Mouse (Mus musculus): ENCODE data around the gene St8sia6. TPM values are rescaled to one million over a fixed set of nuclear protein-coding genes. Genes with fewer than 3 reads are reported as not detected.

The St8sia6 gene
- polyA plus RNA-seq, 1 experiment from 2014 or later, result 0.65 TPM

- H3K36me3 ChIP-seq (ENCODE audit: control insufficient read depth, insufficient read depth), result no peaks in the 10 kb centered on the region
- WGBS, result 76% methylated on average over 2 of the region's 2 CpGs
- H3K9me3 ChIP-seq (ENCODE audit: control insufficient read depth), result no peaks in the 10 kb centered on the region
- ATAC-seq, result no peak
- H3K27me3 ChIP-seq (replicated peaks; ENCODE audit: control insufficient read depth, insufficient read depth, low read length), result no peaks in the 10 kb centered on the region
- H3K9ac ChIP-seq (ENCODE audit: low read depth, low read length), result no peak overlapping the region
- TF ChIP-seq CTCF (IDR thresholded peaks at IDR 0.05; ENCODE audit: low read depth), result no peak
- H3K4me3 ChIP-seq (ENCODE audit: low read depth, low read length), result no peak overlapping the region
- H3K4me1 ChIP-seq (replicated peaks; ENCODE audit: control insufficient read depth, insufficient read depth, low read length), result no peaks in the 10 kb centered on the region
- no peak overlapping the region for H3K4me2 ChIP-seq (replicated peaks; ENCODE audit: low read depth)
- H3K27ac ChIP-seq (ENCODE audit: low read depth, low read length), result no peak overlapping the region
These were observed 6.8 kb upstream of the St8sia6 start for GRCm38 (mm10) chr2:13800639-13801038.

- Histone ChIP-seq H3K4me2 (replicated peaks; ENCODE audit: low read depth) (no peak overlapping the region), H3K27ac (ENCODE audit: low read depth, low read length) (no peak overlapping the region), H3K4me3 (ENCODE audit: low read depth, low read length) (no peak overlapping the region), H3K36me3 (ENCODE audit: control insufficient read depth, insufficient read depth) (no peaks in the 10 kb centered on the region), H3K27me3 (replicated peaks; ENCODE audit: control insufficient read depth, insufficient read depth, low read length) (peaks cover 25% of the 10 kb centered on the region), H3K9ac (ENCODE audit: low read depth, low read length) (no peak overlapping the region), H3K4me1 (replicated peaks; ENCODE audit: control insufficient read depth, insufficient read depth, low read length) (0 out of 2 replicates have a peak, but pooled peaks cover 4% of the 10 kb centered on the region), H3K9me3 (ENCODE audit: control insufficient read depth) (no peaks in the 10 kb centered on the region)
- WGBS, result 83% methylated on average over 8 of the region's 8 CpGs
- TF ChIP-seq CTCF (IDR thresholded peaks at IDR 0.05; ENCODE audit: low read depth), result no peak
- no peak for ATAC-seq
These were observed 582 bp upstream of the St8sia6 start for GRCm38 (mm10) chr2:13794446-13794845.

- H3K27ac ChIP-seq (ENCODE audit: low read depth, low read length), result no peak overlapping the region
- under 1% methylated on average over 89 of the region's 89 CpGs for WGBS
- no peaks in the 10 kb centered on the region for H3K36me3 ChIP-seq (ENCODE audit: control insufficient read depth, insufficient read depth)
- ATAC-seq, result no peak
- no peaks in the 10 kb centered on the region for H3K9me3 ChIP-seq (ENCODE audit: control insufficient read depth)
- H3K4me3 ChIP-seq (ENCODE audit: low read depth, low read length), result peak overlapping the region; percentile 51
- 0 out of 2 replicates have a peak overlapping the region, but pooled peaks have one; percentile 8 for H3K9ac ChIP-seq (ENCODE audit: low read depth, low read length)
- H3K4me1 ChIP-seq (replicated peaks; ENCODE audit: control insufficient read depth, insufficient read depth, low read length), result 0 out of 2 replicates have a peak, but pooled peaks cover 4% of the 10 kb centered on the region
- TF ChIP-seq CTCF (IDR thresholded peaks at IDR 0.05; ENCODE audit: low read depth), result no peak
- peaks cover 25% of the 10 kb centered on the region for H3K27me3 ChIP-seq (replicated peaks; ENCODE audit: control insufficient read depth, insufficient read depth, low read length)
- peak overlapping the region; percentile 86 for H3K4me2 ChIP-seq (replicated peaks; ENCODE audit: low read depth)
These were observed 553 bp downstream of the St8sia6 start for GRCm38 (mm10) chr2:13793054-13793968.

- no peak overlapping the region for H3K27ac ChIP-seq (ENCODE audit: low read depth, low read length)
- H3K9ac ChIP-seq (ENCODE audit: low read depth, low read length), result no peak overlapping the region
- peak overlapping the region; percentile 86 for H3K4me2 ChIP-seq (replicated peaks; ENCODE audit: low read depth)
- no peaks in the 10 kb centered on the region for H3K36me3 ChIP-seq (ENCODE audit: control insufficient read depth, insufficient read depth)
- peak overlapping the region; percentile 51 for H3K4me3 ChIP-seq (ENCODE audit: low read depth, low read length)
- no peaks in the 10 kb centered on the region for H3K9me3 ChIP-seq (ENCODE audit: control insufficient read depth)
- 0 out of 2 replicates have a peak, but pooled peaks cover 4% of the 10 kb centered on the region for H3K4me1 ChIP-seq (replicated peaks; ENCODE audit: control insufficient read depth, insufficient read depth, low read length)
- peaks cover 25% of the 10 kb centered on the region for H3K27me3 ChIP-seq (replicated peaks; ENCODE audit: control insufficient read depth, insufficient read depth, low read length)
- ATAC-seq, result no peak
- no peak for TF ChIP-seq CTCF (IDR thresholded peaks at IDR 0.05; ENCODE audit: low read depth)
- 47% methylated on average over 13 of the region's 13 CpGs for WGBS
These were observed 1.4 kb downstream of the St8sia6 start for GRCm38 (mm10) chr2:13792256-13793005.

- Histone ChIP-seq H3K4me3 (ENCODE audit: low read depth, low read length) (no peak overlapping the region), H3K27ac (ENCODE audit: low read depth, low read length) (no peak overlapping the region), H3K9me3 (ENCODE audit: control insufficient read depth) (no peaks in the 10 kb centered on the region), H3K9ac (ENCODE audit: low read depth, low read length) (no peak overlapping the region), H3K4me2 (replicated peaks; ENCODE audit: low read depth) (no peak overlapping the region), H3K27me3 (replicated peaks; ENCODE audit: control insufficient read depth, insufficient read depth, low read length) (peaks cover 25% of the 10 kb centered on the region), H3K36me3 (ENCODE audit: control insufficient read depth, insufficient read depth) (no peaks in the 10 kb centered on the region), H3K4me1 (replicated peaks; ENCODE audit: control insufficient read depth, insufficient read depth, low read length) (0 out of 2 replicates have a peak, but pooled peaks cover 4% of the 10 kb centered on the region)
- ATAC-seq, result no peak
- TF ChIP-seq CTCF (IDR thresholded peaks at IDR 0.05; ENCODE audit: low read depth), result no peak
- 61% methylated on average over 7 of the region's 7 CpGs for WGBS
These were observed 2.3 kb downstream of the St8sia6 start for GRCm38 (mm10) chr2:13791598-13791997.

DNA sequence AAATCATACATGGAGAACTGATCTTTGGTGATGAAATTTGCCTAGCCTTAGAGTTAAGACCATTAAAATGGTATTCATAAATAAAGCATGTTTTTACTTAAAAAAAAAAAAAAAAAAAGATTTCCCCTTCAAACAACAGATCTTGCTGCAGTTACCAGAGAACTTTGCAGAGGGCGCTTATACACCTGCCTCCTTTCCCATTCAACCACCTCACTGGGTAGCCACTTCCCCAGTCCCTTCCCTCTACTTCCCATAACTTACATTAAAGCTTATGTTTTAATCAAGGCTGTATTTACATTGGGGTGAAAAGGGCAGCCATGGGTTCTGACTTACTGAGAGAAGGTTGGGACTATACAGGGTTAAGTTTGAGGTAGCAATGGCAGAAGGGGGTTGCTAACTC, 4.5 kb downstream of the St8sia6 start:
- no peak overlapping the region for H3K4me3 ChIP-seq (ENCODE audit: low read depth, low read length)
- WGBS, result 59% methylated on average over 1 of the region's 1 CpGs

More for the DNA sequence above, 4.5 kb downstream of the St8sia6 start:
- H3K27ac ChIP-seq (ENCODE audit: low read depth, low read length), result no peak overlapping the region
- no peak for TF ChIP-seq CTCF (IDR thresholded peaks at IDR 0.05; ENCODE audit: low read depth)
- H3K9ac ChIP-seq (ENCODE audit: low read depth, low read length), result no peak overlapping the region
- H3K9me3 ChIP-seq (ENCODE audit: control insufficient read depth), result no peaks in the 10 kb centered on the region
- no peak for ATAC-seq
- no peaks in the 10 kb centered on the region for H3K36me3 ChIP-seq (ENCODE audit: control insufficient read depth, insufficient read depth)
- no peak overlapping the region for H3K4me2 ChIP-seq (replicated peaks; ENCODE audit: low read depth)
- H3K4me1 ChIP-seq (replicated peaks; ENCODE audit: control insufficient read depth, insufficient read depth, low read length), result 0 out of 2 replicates have a peak, but pooled peaks cover 4% of the 10 kb centered on the region
- H3K27me3 ChIP-seq (replicated peaks; ENCODE audit: control insufficient read depth, insufficient read depth, low read length), result peaks cover 21% of the 10 kb centered on the region
